Mouse (Mus musculus) G1E-ER4 (cell line): ENCODE data around the gene Rtn4rl2. TPM values are rescaled to one million over a fixed set of nuclear protein-coding genes. Genes with fewer than 3 reads are reported as not detected.

ENCODE experiments used
- GATA1 ChIP-seq: IDR thresholded peaks from one replicate; pipeline ENCODE4 v1.8.0; 2012; ENCODE audit warnings: low read length, inconsistent platforms
- polyA plus RNA-seq: library from polyadenylated mRNA; stranded (reverse); fragments of >175 nt; gene quantifications from 2 replicates; pipeline ENCODE4 v1.2.3, GENCODE M21; 2012

The Rtn4rl2 gene
- polyA plus RNA-seq, 1 experiment = not detected

DNA sequence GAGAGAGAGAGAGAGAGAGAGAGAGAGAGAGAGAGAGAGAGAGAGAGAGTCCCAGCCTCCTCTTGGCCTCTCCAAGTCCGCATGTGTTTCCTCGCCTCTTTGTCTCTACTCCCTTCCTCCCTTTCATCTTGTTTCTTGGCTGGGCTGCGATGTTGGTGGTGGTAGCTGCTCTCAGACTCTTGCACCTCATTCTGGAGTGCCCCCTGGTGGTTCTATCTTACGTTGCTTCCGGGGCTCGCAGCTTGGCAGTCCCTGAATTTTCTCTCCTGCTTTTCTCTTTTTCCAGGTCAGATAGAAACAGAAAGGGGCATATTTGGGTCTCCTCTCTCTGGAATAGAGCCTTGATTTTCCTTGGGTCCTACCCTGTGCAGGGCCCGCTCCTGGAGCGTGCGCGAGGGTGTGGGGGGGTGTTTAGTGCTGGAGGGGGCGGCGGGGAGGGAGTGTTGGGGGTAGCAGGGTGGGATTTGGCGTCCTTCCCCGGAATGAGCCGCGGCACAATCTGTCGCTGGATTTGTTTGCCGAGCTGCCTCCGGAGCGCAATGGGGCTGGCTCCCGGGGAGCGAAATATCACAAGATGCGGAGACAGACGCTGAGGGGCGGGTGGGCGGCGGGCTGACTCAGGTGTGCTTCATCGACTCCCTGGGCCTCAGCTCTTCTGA is 2.3 kb upstream of the Rtn4rl2 start:
- no peak for TF ChIP-seq GATA1

DNA sequence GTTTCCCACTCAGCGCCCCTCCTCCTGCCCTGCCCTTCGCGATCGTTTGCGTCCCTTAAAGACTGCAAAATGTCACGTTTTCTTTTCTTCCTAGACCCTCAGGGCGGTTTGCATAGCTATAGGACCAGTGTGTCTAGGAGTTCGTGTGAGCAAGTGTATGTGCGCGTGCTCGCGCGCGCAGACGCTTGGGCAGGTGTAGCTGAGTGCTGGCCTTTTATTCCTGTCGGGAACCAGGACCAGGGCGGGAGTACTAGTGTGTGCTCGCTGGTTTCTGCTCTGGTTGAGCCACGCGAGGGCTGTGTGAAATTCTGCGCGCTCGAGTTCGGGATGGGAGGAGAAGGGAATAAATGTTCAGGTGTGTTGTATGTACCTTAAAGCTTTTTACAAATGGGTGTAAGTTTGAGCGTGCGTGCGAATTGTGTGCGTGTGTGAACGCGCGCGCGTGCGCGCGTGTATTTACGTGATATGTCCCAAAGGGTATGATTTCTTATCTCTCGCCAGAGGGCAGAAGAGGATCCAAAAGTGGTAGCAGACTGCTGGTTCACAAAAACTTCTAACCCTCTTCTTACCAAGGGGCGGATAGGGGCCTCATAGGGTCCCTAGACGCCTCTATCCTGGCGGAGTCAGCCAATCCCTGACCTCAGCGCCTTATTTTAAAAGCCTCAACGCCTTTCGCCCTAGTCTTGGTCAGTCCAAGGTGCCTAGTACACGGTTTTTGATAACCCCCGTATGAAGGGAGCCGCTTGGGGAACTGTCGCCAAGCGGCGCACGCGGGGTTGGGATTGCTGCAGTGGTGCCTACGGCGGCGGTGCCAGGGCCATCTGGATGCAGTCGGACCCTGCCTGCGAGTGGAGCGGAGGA is 1.1 kb upstream of the Rtn4rl2 start:
- TF ChIP-seq GATA1 = no peak

DNA sequence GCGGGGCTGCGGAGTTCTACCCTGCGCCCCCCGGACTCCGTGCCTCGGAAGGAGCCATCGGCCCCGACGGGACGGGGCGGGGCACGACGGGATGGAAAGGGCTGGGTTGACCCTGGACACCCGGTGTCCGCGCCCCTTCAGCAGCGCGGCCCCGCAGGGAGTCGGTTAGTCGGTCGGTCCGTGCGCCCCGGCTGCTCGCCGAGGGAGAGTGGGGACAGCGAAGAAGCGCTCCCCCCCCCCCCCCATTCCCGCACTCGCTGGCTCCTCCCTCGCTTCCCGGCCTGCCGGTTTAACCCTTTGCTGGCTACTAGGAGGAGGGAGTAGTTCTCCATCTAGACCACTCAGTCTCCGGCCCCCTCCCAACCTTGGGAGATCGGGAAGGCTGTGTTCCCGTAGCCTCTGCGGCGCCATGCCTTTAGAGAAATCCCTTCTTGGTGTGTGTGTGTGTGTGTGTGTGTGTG is 341 bp upstream of the Rtn4rl2 start:
- TF ChIP-seq GATA1 = no peak

DNA sequence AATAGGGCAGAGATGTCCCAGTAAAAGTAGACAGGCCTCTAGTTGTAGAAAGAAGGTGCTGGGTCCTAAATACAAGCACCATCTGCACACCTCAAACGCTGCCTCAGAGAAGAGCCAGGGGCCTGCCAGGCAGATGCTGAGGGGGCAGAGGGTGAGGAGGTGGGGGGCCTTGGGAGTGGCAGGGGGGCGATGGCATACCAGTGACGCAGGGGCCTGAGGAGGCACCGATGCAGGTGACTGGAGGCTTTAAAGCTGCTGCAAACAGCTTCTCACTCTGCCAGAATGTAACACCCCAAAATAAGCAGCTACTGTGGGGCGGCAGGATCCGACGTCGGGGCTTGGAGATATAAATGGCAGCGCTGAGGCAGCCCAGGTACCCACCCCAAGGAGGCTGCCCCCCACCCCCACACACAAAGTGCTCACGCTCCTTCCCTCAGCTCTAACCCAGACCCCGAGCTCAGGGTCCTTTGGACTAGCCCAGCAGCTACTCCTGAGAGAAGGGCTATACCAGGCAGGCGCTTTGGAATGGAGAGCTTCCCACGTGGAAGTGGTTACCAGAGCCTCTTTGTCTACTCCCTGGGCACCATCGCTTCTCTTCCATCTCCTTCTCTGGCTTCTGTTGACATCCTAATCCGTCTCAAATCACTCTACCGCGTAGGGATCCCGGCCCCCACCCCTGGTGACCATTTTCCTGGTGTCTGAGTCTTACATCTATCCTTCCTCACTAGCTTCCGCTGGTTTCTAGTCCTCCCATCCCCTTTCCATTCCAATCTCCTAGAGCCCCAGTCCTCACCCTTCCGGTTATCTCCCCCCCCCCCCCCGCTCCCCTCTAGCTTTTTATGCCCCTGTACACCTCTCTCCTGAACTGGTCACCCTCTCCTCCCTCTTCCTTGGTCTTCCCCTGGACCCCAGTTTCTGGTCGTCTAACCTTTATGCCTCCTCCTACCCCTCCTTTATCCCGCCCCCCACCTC is 1.1 kb downstream of the Rtn4rl2 start:
- no peak for TF ChIP-seq GATA1

DNA sequence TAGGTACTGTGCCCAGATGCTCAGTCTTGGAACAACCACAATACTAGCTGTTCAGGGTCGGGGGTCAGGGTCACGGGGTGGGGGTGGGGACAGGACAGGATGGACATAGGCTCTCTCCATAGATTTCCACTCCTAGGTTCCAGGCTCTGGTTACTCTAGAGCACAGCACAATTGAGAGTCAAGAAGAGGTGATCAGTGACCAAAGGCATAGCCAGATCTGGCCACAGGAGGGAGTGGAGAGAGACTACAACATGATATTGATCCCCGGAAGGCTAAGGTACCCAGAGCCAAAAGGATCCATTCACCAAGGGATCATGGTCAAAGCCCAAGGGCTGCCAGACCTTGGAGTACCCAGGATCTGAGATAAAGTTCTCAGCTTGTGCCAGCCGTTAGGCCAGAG is 1.9 kb downstream of the Rtn4rl2 start:
- TF ChIP-seq GATA1 = no peak

DNA sequence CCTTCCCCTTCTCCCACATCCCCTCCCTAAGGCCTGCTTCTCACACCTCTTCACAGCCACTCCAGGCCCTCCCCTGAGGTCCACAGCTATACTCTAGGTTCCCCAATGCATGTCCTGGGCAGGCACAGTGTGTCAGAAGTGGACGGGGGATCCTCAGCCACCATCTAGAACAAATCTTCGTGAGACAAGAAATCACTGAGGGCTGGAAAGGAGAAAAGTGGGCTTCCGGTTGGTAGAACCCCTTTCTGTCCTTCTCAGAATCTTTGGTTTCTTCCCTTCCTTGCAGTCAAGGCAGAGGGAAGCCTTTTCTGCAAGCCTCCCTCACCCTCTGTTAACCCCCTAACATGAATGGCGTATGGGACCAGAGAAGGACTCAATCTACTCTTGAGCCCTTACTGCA is 2.6 kb downstream of the Rtn4rl2 start:
- TF ChIP-seq GATA1 = no peak

DNA sequence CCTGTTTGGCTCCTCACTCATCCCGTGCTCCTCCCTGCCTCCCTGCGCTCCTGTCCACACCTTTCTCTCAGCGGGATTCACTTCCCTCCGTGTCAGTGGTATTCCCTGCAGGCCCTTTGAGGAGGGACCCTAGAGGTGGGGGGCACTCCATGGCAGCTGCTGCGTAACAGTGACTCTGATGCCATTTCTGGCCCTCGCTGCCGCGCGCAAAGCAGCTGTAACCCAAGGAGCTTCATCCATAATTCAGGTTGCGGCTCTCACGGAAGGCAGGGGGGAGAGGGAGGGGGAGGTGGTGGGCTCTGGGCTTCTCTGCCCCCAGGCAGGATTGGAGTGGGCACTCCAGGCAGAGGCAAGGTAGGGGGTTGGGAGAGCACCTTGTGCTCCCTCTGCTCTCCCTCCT is 3.0 kb downstream of the Rtn4rl2 start:
- no peak for TF ChIP-seq GATA1

DNA sequence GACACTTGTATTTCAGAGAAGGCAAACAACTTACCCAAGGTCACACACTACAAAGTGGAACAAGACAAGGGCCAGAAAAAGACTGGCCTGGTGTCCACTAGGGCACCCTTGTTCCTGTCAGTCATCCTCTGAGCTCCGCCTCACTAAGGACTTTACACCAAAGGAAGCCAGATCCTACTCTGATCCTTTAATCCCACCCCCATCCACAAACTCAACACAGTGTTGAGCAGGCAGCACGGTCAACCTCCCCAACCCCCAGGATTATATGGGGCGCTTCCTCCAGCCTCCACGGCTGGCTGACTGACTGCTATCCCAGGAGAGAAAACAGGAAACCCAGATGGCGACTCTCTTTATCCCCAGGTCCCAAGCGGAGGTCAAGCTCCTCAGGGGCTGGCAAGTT is 3.4 kb downstream of the Rtn4rl2 start:
- no peak for TF ChIP-seq GATA1

DNA sequence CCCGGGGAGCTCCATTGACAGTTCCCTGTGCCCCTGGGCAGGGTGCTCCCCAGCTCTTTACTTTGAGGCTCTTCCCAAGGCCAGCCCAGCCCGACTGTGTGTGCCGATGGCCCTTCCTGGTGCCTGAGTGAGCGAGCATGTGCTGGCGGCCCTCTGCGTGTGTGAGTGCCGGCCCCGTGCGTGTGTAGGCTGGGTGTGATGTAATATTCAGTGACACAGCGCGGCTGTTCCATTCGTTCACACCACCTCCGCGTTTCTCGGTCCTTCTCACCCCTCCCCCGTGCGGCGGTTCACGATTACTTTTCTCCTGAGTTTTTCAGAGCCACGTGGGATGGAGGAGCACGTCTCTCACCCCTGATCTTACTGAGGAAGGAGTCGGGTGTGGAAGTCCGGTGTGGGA is 3.9 kb downstream of the Rtn4rl2 start:
- TF ChIP-seq GATA1 = no peak

DNA sequence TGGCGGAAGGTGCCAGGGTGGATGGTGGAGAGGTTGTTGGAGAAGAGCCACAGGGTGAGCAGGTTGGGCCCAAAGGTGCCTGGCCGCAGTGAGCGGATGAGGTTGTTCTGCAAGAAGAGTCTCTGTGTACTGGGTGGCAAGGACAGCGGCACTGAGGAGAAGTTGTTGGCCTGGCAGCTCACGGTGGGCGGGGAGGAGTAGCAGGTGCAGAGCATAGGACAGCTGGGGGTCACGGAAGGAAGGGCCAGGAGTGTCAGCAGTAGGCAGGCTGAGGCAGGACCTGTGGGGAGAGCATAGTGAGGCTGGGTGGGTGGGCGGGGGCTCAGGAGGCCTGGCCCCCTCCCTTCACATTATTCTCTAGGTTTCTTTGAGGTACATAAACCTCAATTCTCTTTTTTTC is 5.9 kb downstream of the Rtn4rl2 start:
- TF ChIP-seq GATA1 = no peak

DNA sequence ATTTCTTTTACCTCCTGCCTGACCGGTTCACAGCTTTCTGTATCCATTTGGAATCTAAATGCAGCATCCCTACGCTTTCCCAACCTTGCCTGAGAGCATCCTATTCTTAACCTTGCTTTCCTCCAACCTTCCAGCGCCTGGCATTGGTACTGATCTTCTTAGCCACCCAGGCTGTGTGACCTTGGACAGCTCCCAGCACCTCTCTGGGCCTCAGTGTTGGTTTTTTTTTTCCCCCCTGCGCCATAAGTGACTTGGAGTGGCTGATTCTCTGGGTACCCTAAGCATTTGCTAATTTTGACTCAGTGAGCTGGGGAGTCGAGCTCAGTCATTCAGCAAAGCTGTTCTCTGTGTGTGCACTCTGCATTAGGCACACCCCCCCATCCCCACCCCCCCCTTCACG is 10.7 kb downstream of the Rtn4rl2 start:
- TF ChIP-seq GATA1 = no peak

DNA sequence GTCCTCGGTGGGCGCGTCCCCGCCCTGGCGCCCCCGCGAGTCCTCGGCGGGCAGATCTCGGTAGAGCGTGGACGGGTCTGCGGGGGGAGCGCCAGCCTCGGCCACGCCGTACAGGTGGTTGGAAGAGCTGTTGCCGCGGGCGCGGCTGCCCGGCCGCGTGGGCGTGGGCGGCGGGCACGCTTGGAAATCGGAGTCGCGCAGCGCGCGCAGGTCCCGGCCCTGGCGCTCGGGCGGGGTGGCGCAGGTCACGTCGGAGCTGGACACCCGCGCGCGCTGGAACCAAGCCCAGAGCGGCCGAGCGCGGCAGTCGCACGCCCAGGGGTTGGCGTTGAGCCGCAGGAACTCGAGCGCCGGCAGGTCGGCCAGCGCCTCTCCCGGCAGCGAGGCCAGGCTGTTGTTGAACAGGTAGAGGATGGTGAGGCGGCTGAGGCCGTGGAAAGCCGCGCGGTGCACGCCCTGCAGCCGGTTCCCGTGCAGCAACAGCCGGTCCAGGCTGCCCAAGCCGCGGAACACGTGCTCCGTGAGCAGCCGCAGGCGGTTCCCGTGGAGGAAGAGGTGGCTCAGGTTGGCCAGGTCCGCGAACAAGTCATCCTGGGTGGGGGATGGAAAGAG is 14.3 kb downstream of the Rtn4rl2 start:
- no peak for TF ChIP-seq GATA1

DNA sequence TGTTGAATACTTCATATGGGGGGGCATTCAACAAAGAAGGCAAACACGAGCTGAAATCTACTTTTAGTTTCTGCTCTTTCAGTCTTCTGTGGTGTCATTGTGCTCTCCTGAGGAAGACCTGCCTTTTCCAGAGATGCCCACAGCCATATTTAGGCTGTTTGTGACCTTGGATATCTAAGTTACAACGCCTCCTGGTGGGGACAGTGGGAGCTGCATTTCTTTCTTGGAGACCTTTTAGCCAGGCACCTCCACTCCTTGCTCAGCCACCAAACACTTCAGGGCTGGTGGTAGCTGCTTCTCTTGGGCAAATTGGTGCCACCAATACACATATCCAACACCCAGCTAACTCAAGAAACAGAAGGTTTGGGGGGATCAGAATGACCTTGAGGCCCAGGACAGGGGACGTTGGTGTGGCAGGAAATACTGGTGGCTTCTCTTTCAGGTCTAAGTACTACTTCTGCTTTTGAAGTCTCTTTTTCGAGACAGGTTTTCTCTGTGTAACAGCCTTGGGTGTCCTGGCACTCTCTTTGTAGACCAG is 15.8 kb downstream of the Rtn4rl2 start:
- no peak for TF ChIP-seq GATA1

DNA sequence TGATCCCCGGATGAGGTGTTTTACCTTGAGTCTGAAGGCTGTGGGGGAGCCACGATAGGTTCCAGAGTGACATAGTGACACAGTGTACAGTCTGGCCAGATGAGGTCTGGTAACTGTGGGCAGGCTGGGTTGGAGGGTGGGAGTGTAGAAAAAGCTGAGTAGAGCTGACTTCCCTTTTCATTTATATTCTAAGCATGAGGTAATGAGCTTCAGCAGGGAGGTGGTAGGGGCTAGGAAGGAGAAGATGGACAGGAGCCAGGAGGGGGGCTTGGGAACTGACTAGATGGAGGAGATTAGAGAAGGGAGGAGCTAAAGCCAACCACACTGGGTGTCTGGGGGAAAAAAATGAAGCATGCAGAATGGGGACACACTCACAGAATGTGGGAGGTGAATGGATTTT is 17.5 kb downstream of the Rtn4rl2 start:
- TF ChIP-seq GATA1 = no peak

DNA sequence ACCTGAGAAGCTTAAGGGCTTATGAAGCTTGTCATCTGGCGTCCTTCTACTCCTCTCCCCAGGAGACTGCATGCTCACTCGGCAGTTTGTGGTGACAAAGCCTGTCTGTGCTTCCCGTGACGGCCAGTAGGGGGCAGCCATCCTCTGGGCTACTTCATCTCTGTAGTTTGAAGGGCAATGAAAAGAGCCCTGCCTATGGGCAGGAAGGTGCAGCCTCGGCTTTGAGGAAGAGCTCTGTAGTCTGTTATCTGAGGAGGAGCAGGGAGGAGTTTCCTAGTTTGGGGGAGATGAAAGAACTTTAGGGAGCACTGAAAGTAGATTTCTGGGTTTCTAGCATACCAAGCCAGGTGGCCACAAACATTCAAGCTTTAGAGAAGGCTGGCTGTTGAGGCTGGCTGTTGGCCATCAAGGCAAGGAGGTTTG is 18.0 kb downstream of the Rtn4rl2 start:
- TF ChIP-seq GATA1 = no peak
